Comparison of ENCODE assay signal across 15 mouse cellular contexts in the genomic region with DNA sequence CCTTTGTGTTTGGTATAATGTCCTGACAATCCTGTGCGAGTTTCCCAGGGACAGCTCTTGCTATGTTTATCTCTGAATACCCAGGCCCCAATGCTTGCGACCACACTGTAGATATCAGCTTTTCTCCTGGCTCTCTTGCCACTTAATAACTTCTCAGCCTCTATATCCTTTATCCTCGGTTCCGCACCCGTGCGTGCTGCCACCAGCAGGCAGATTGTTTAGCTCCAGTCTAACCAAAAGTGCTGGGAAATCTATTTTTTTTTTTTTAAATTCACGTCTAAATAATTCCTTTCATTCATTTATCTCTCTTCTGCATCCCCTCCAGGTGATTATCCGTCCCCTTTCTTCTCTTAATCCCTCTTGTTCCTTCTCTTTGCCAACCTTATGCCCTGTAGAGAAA.
"Had no signal": no experiment of that assay in that cellular context is flagged by ENCODE, and none has a peak within 500 bp of the region (broad histone marks: within the 10 kb centered on the region; RNA-seq: fewer than 3 reads in every experiment).

No protein-coding gene starts in this region.

- H3K27ac ChIP-seq: kidney, postnatal 0 days; limb, embryonic 15.5 days; liver, embryonic 12.5 days; neural tube, embryonic 15.5 days had no signal

- ATAC-seq: liver, embryonic 12.5 days had no signal

- H3K4me1 ChIP-seq: limb, embryonic 15.5 days; liver, embryonic 12.5 days; neural tube, embryonic 15.5 days had no signal

- H3K9me3 ChIP-seq: limb, embryonic 15.5 days; liver, embryonic 12.5 days; megakaryocyte, embryonic 14.5 days; neural tube, embryonic 15.5 days had no signal

- H3K9ac ChIP-seq: limb, embryonic 15.5 days; liver, embryonic 12.5 days; lung, embryonic 14.5 days; neural tube, embryonic 15.5 days had no signal

- H3K4me2 ChIP-seq: limb, embryonic 15.5 days; liver, embryonic 12.5 days; lung, embryonic 14.5 days; neural tube, embryonic 15.5 days had no signal

- H3K36me3 ChIP-seq: limb, embryonic 15.5 days; liver, embryonic 12.5 days; neural tube, embryonic 15.5 days had no signal

- DNase-seq: kidney, adult 11 months; kidney, adult 9 months; kidney, postnatal 36 days; lung, embryonic 14.5 days; lung, postnatal 10 days; lung, postnatal 4 days; right cerebral cortex, adult 18-20 months; right cerebral cortex, postnatal 25 days; thymus, postnatal 4 days had no signal

- H3K27me3 ChIP-seq: limb, embryonic 15.5 days; liver, embryonic 12.5 days; megakaryocyte, embryonic 14.5 days; neural tube, embryonic 15.5 days had no signal

- H3K4me3 ChIP-seq: limb, embryonic 15.5 days; liver, embryonic 12.5 days; megakaryocyte, embryonic 14.5 days; myocyte; neural tube, embryonic 15.5 days had no signal
